Mouse (Mus musculus) forebrain, embryonic 10.5 days (tissue): ENCODE data around the gene Pycr2. TPM values are rescaled to one million over a fixed set of nuclear protein-coding genes. Genes with fewer than 3 reads are reported as not detected.
A peak's percentile ranks its signal among the peaks of the same experiment; 100 is the strongest.
"Not testable (repeated sequence)": the region's sequence is repeated elsewhere in the genome, so short reads cannot be mapped to it uniquely, and the experiment has no call there.

ENCODE experiments used
- DNase-seq: peaks from one replicate; pipeline ENCODE4 v3.0.0-alpha.2; 2017; ENCODE audit warnings: low spot score; ENCODE audit errors: extremely low spot score
- H3K27ac ChIP-seq: fragments of 300-500 bp; sonication (generic); 2 replicates; pipeline ENCODE4 v1.5.1; 2016; ENCODE audit warnings: mild to moderate bottlenecking
- H3K27me3 ChIP-seq: fragments of 300-500 bp; sonication (generic); 2 replicates; pipeline ENCODE4 v1.6.1; 2016; ENCODE audit warnings: mild to moderate bottlenecking; ENCODE audit not compliant: poor library complexity, severe bottlenecking
- H3K36me3 ChIP-seq: fragments of 300-500 bp; sonication (generic); replicated peaks from 2 replicates; pipeline ENCODE4 v1.6.1; 2016; ENCODE audit warnings: mild to moderate bottlenecking, moderate library complexity
- H3K4me1 ChIP-seq: fragments of 300-500 bp; sonication (generic); 2 replicates; pipeline ENCODE4 v1.6.1; 2016
- H3K4me3 ChIP-seq: fragments of 300-500 bp; sonication (generic); 2 replicates; pipeline ENCODE4 v1.5.1; 2016; ENCODE audit warnings: mild to moderate bottlenecking, moderate library complexity
- H3K9me3 ChIP-seq: fragments of 300-500 bp; sonication (generic); 2 replicates; pipeline ENCODE4 v1.6.1; 2016; ENCODE audit warnings: mild to moderate bottlenecking, moderate library complexity
- WGBS: fragments of 180-500 bp; shearing (Covaris S2); methylation state at CpG from one replicate; pipeline ENCODE4 v1.1.7; 2016; 5-methylcytosine and 5-hydroxymethylcytosine counted together
- polyA plus RNA-seq: library from polyadenylated mRNA; unstranded; fragments of >200 nt; fragmentation: Nextera tagmentation; extraction: Ambion mirVana; gene quantifications from 2 replicates; pipeline ENCODE4 v1.2.1, GENCODE M21; 2016

Pycr2 gene
- polyA plus RNA-seq, 1 experiment from 2014 or later: 153 TPM

DNA sequence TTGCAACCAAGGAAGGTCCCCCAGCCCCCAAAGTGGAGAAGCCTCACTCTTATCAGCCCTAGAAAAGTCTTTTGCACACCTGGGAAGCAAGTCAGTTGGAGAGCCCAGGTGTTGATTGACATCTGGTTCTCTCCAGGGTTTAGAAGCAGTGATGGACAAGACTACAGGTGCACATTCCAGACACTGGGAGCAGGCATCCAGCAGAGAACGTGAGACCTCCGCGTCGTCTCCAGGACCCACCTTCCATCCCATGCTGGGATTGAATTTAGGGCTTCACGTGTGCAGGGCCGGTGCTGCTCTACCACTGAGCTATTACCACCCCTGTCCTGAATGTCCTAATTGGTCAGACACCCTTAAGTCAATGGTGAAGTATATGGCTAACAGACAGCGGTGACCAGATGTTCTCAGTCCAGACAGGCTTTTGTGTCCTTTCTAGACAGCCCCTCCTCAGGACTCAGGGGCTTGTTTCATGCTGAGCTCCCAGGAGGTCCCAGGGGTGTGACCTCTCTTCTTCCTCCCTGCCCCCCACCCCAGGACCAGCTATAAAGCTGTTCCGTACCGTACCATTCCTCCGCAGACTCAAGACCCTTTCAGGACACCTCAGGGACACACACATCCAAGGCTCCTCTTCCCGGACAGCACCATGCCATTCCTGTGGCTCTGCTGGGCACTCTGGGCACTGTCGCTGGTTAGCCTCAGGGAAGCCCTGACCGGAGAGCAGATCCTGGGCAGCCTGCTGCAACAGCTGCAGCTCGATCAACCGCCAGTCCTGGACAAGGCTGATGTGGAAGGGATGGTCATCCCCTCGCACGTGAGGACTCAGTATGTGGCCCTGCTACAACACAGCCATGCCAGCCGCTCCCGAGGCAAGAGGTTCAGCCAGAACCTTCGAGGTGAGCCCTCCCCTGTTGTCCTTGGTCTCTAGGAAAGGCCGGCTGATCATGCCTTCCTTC is 30.6 kb downstream of the Pycr2 start, which contains the start of gene Lefty1:
TSS of gene Lefty1 (plus strand) at position 556 of the 953 bp plus-strand sequence.
- DNase-seq: no peak
- no peaks in the 10 kb centered on the region for H3K36me3 ChIP-seq
- 13% methylated on average over 21 of the region's 21 CpGs for WGBS
- H3K4me3 ChIP-seq: no peak within 1 kb of the TSS
- H3K9me3 ChIP-seq: no peaks in the 10 kb centered on the region
- no peak within 1 kb of the TSS for H3K27ac ChIP-seq
- H3K27me3 ChIP-seq: peaks cover 64% of the 10 kb centered on the region
- H3K4me1 ChIP-seq: peaks cover 37% of the 10 kb centered on the region

- WGBS: 1% methylated on average over 41 of the region's 41 CpGs
- Histone ChIP-seq H3K27me3 (peaks cover 85% of the 10 kb centered on the region), H3K4me1 (peaks cover 45% of the 10 kb centered on the region), H3K4me3 (peak overlapping the region; percentile 41)
- not testable (repeated sequence) for DNase-seq, H3K9me3 ChIP-seq, H3K27ac ChIP-seq, H3K36me3 ChIP-seq
Observed at GRCm38 (mm10) chr1:180936610-180937398, 32.7 kb downstream of the Pycr2 start.

GRCm38 (mm10) chr1:180937631-180938030 is 33.5 kb downstream of the Pycr2 start:
- not testable (repeated sequence) for H3K27ac ChIP-seq, H3K9me3 ChIP-seq, H3K36me3 ChIP-seq, H3K4me3 ChIP-seq, DNase-seq
- 10% methylated on average over 13 of the region's 13 CpGs for WGBS
- Histone ChIP-seq H3K27me3 (peaks cover 93% of the 10 kb centered on the region), H3K4me1 (peaks cover 53% of the 10 kb centered on the region)

DNA sequence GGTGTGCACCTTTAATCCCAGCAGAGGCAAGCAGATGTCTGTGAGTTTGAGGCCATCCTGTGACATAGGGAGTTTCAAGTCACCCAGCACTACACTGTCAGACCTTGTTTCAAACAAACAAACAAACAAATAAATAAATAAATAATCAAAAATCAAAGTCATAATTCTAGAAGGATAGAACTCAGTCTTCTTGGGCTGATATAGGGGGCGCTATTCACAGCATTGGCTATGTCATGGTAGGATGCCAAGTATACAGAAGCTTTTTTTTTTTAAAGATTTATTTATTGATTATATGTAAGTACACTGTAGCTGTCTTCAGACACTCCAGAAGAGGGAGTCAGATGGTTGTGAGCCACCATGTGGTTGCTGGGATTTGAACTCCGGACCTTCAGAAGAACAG is 34.7 kb downstream of the Pycr2 start:
- H3K27ac ChIP-seq, H3K36me3 ChIP-seq, DNase-seq, H3K4me3 ChIP-seq, H3K9me3 ChIP-seq: not testable (repeated sequence)
- peaks cover 53% of the 10 kb centered on the region for H3K4me1 ChIP-seq
- 89% methylated on average over 2 of the region's 2 CpGs for WGBS
- H3K27me3 ChIP-seq: peaks cover 94% of the 10 kb centered on the region

DNA sequence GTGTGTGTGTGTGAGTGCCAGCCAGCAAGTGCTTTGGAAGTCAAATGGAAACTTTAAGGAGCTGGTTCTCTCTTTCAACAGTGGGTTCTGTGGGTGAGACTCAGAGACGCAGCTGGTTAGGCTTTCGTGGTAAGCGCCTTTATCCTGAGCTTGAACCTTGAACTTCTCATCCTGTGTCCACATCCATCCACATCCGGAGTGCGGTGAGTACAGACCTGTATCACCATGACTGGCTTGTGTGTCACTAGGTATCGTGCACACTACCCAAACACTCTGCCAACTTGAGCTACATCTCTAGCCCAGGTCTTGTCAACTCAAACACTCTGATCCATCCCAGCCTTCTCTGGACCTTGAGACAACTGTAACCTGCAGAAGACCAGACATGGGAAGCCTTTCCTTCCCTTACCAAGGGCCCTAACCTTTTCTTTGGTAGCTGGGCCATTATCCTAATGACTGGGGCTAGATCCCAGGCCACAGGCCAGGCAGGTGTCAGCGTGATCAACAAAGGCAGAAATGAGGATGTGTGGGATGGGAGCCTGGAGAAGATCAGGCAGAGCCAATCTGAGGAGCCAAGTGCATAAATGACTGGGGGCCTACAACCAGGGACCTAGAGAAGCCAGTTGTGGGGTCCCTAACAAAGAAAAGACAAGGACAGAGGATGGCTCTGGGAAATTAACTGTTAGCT is 36.8 kb downstream of the Pycr2 start:
- DNase-seq: no peak
- 84% methylated on average over 7 of the region's 7 CpGs for WGBS

GRCm38 (mm10) chr1:180941726-180942125 is 37.6 kb downstream of the Pycr2 start:
- 3% methylated on average over 18 of the region's 18 CpGs for WGBS
- peak overlapping the region; percentile 79 for H3K27ac ChIP-seq
- H3K36me3 ChIP-seq: no peaks in the 10 kb centered on the region
- no peaks in the 10 kb centered on the region for H3K9me3 ChIP-seq
- H3K27me3 ChIP-seq: peaks cover 80% of the 10 kb centered on the region
- peaks cover 49% of the 10 kb centered on the region for H3K4me1 ChIP-seq
- peak; percentile 41 for DNase-seq
- peak overlapping the region; percentile 82 for H3K4me3 ChIP-seq

More for the DNA sequence above, 36.8 kb downstream of the Pycr2 start:
- Histone ChIP-seq H3K9me3 (no peaks in the 10 kb centered on the region), H3K4me1 (peaks cover 51% of the 10 kb centered on the region), H3K36me3 (no peaks in the 10 kb centered on the region), H3K4me3 (no peak overlapping the region), H3K27me3 (peaks cover 88% of the 10 kb centered on the region), H3K27ac (no peak overlapping the region)

DNA sequence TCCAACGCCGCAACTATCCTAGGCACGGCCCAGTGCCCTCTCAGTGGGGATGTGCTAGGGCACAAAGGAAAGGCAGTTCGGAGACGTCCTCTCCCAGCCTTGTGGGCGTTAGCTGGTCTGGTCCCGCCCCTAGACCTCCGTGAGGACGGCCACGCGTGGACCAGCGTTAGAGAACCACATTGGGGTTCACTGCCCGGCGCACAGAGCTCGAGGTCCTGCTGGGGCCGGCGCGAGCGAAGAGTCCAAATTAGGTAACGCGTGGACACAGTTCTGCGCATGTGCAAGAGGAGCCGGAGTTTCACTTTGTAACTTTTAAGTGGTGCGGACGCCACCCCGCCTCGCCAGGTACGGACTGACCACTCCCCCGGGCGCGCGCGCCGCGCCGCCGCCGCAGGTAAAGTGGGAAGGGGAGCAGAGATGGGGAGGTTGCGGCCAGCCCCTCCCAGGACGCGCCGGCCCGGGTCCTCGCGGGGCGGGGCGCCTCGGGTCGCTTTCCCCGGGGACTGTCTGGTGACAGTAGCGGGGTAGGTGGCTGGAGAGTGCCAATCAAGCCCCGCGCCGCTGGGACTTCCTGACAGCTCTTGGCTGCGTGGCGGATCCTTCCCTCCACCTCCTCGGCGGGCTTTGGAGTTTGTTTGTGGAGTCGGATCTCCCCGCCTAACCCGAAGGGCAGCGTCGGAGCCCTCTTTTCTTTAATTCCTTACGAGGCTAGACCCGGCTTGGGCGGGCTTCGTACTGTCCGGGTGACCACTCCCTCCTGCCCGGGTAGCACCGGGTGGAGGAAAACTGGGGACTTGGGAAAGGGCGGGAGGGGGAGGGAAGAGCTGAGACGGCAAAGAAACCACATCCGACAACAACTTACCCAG is 38.3 kb downstream of the Pycr2 start, which contains the start of gene Tmem63a:
TSS of gene Tmem63a (plus strand) at position 179 of the 866 bp plus-strand sequence.
- under 1% methylated on average over 73 of the region's 73 CpGs for WGBS

GRCm38 (mm10) chr1:180943032-180943644 is 39.0 kb downstream of the Pycr2 start:
- Histone ChIP-seq H3K27ac (no peak overlapping the region), H3K9me3 (no peaks in the 10 kb centered on the region), H3K36me3 (no peaks in the 10 kb centered on the region), H3K4me1 (peaks cover 36% of the 10 kb centered on the region), H3K4me3 (peak overlapping the region; percentile 82), H3K27me3 (peaks cover 66% of the 10 kb centered on the region)
- WGBS: 40% methylated on average over 11 of the region's 11 CpGs
- no peak for DNase-seq

More for the DNA sequence above, 38.3 kb downstream of the Pycr2 start, which contains the start of gene Tmem63a:
- Histone ChIP-seq H3K27me3 (peaks cover 73% of the 10 kb centered on the region), H3K4me3 (peak within 1 kb of the TSS; percentile 82), H3K9me3 (no peaks in the 10 kb centered on the region), H3K27ac (peak within 1 kb of the TSS; percentile 79), H3K36me3 (no peaks in the 10 kb centered on the region), H3K4me1 (peaks cover 42% of the 10 kb centered on the region)
- peak; percentile 70 for DNase-seq

DNA sequence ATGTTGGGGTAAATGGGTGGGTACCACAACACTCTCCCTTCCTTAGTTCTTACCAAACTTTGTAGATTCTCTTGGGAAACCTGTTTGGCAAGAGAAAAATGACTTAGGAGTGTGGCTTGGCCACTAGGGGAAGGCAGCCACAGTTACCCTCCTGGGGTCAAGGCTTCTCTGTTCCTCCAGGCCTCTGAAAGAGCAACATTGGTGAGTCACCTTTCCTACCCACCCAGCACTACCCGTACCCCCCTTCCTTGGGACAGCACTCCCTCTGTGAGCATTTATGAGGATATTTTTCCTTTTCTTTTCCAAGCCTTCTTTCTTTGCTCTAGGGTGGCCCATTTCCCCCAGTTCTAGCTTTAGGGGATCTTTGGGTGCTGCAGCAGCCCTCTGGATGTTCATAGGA is 39.8 kb downstream of the Pycr2 start:
- peaks cover 36% of the 10 kb centered on the region for H3K4me1 ChIP-seq
- H3K27ac ChIP-seq: no peak overlapping the region
- H3K9me3 ChIP-seq: no peaks in the 10 kb centered on the region
- 79% methylated on average over 1 of the region's 1 CpGs for WGBS
- DNase-seq: no peak
- no peaks in the 10 kb centered on the region for H3K36me3 ChIP-seq
- peaks cover 58% of the 10 kb centered on the region for H3K27me3 ChIP-seq
- H3K4me3 ChIP-seq: no peak overlapping the region

- H3K4me3 ChIP-seq: no peak overlapping the region
- H3K27ac ChIP-seq: no peak overlapping the region
- 79% methylated on average over 4 of the region's 4 CpGs for WGBS
- DNase-seq: no peak
- no peaks in the 10 kb centered on the region for H3K9me3 ChIP-seq
- H3K27me3 ChIP-seq: peaks cover 57% of the 10 kb centered on the region
- no peaks in the 10 kb centered on the region for H3K36me3 ChIP-seq
- peaks cover 36% of the 10 kb centered on the region for H3K4me1 ChIP-seq
Observed at GRCm38 (mm10) chr1:180944553-180944952, 40.5 kb downstream of the Pycr2 start.
